Mouse (Mus musculus): ENCODE results near the gene Dab1. TPM values are rescaled to one million over a fixed set of nuclear protein-coding genes. Genes with fewer than 3 reads are reported as not detected.

Gene Dab1
- polyA plus RNA-seq, 1 experiment = not detected

GRCm38 (mm10) chr4:104539047-104539446, 919.9 kb downstream of the Dab1 start:
- WGBS = 80% methylated on average over 2 of the region's 2 CpGs
- no peaks in the 10 kb centered on the region for H3K4me1 ChIP-seq (ENCODE audit: control insufficient read depth, insufficient read depth, low read length)
- H3K4me3 ChIP-seq (ENCODE audit: insufficient read depth, low read depth, low read length) = no peak overlapping the region
- no peak for TF ChIP-seq CTCF (IDR thresholded peaks at IDR 0.05; ENCODE audit: insufficient read depth, low read depth, low read length)
- H3K27ac ChIP-seq (ENCODE audit: insufficient read depth, low read depth, low read length) = no peak overlapping the region

- WGBS = 63% methylated on average over 5 of the region's 5 CpGs
- no peak overlapping the region for H3K4me3 ChIP-seq (ENCODE audit: insufficient read depth, low read depth, low read length)
- TF ChIP-seq POLR2A (IDR thresholded peaks at IDR 0.05; ENCODE audit: insufficient read depth, low read depth, low read length) = no peak
- no peak for TF ChIP-seq CTCF (IDR thresholded peaks at IDR 0.05; ENCODE audit: insufficient read depth, low read depth, low read length)
- no peaks in the 10 kb centered on the region for H3K4me1 ChIP-seq (ENCODE audit: control insufficient read depth, insufficient read depth, low read length)
- no peak overlapping the region for H3K27ac ChIP-seq (ENCODE audit: insufficient read depth, low read depth, low read length)
Observed at GRCm38 (mm10) chr4:104547091-104547490, 927.9 kb downstream of the Dab1 start.

GRCm38 (mm10) chr4:104548287-104548686, 929.1 kb downstream of the Dab1 start:
- TF ChIP-seq CTCF (IDR thresholded peaks at IDR 0.05; ENCODE audit: insufficient read depth, low read depth, low read length) (no peak), POLR2A (IDR thresholded peaks at IDR 0.05; ENCODE audit: insufficient read depth, low read depth, low read length) (no peak)
- no peak overlapping the region for H3K4me3 ChIP-seq (ENCODE audit: insufficient read depth, low read depth, low read length)
- H3K4me1 ChIP-seq (ENCODE audit: control insufficient read depth, insufficient read depth, low read length) = peaks cover under 1% of the 10 kb centered on the region; the same call in 1 of the 2 replicates
- WGBS = 100% methylated on average over 1 of the region's 1 CpGs
- no peak overlapping the region for H3K27ac ChIP-seq (ENCODE audit: insufficient read depth, low read depth, low read length)

GRCm38 (mm10) chr4:104550581-104551205, 931.5 kb downstream of the Dab1 start:
- 79% methylated on average over 4 of the region's 4 CpGs for WGBS
- Histone ChIP-seq H3K27ac (ENCODE audit: insufficient read depth, low read depth, low read length) (no peak overlapping the region), H3K4me1 (ENCODE audit: control insufficient read depth, insufficient read depth, low read length) (peaks cover 6% of the 10 kb centered on the region), H3K4me3 (ENCODE audit: insufficient read depth, low read depth, low read length) (no peak overlapping the region)
- TF ChIP-seq POLR2A (IDR thresholded peaks at IDR 0.05; ENCODE audit: insufficient read depth, low read depth, low read length) (no peak), CTCF (IDR thresholded peaks at IDR 0.05; ENCODE audit: insufficient read depth, low read depth, low read length) (no peak)

GRCm38 (mm10) chr4:104551390-104552070, 932.4 kb downstream of the Dab1 start:
- peaks cover 6% of the 10 kb centered on the region for H3K4me1 ChIP-seq (ENCODE audit: control insufficient read depth, insufficient read depth, low read length)
- WGBS = 91% methylated on average over 17 of the region's 17 CpGs
- no peak overlapping the region for H3K27ac ChIP-seq (ENCODE audit: insufficient read depth, low read depth, low read length)
- TF ChIP-seq CTCF (IDR thresholded peaks at IDR 0.05; ENCODE audit: insufficient read depth, low read depth, low read length) = no peak
- no peak for TF ChIP-seq POLR2A (IDR thresholded peaks at IDR 0.05; ENCODE audit: insufficient read depth, low read depth, low read length)
- no peak overlapping the region for H3K4me3 ChIP-seq (ENCODE audit: insufficient read depth, low read depth, low read length)

- no peak overlapping the region for H3K27ac ChIP-seq (ENCODE audit: insufficient read depth, low read depth, low read length)
- TF ChIP-seq POLR2A (IDR thresholded peaks at IDR 0.05; ENCODE audit: insufficient read depth, low read depth, low read length) = no peak
- no peak for TF ChIP-seq CTCF (IDR thresholded peaks at IDR 0.05; ENCODE audit: insufficient read depth, low read depth, low read length)
- H3K4me3 ChIP-seq (ENCODE audit: insufficient read depth, low read depth, low read length) = no peak overlapping the region
- peaks cover 9% of the 10 kb centered on the region for H3K4me1 ChIP-seq (ENCODE audit: control insufficient read depth, insufficient read depth, low read length)
- WGBS = 81% methylated on average over 2 of the region's 2 CpGs
Observed at GRCm38 (mm10) chr4:104555408-104555807, 936.2 kb downstream of the Dab1 start.

GRCm38 (mm10) chr4:104563512-104563911, 944.4 kb downstream of the Dab1 start:
- Histone ChIP-seq H3K4me1 (ENCODE audit: control insufficient read depth, insufficient read depth, low read length) (peaks cover 3% of the 10 kb centered on the region), H3K27ac (ENCODE audit: insufficient read depth, low read depth, low read length) (peak overlapping the region; percentile 50; the same call in 1 of the 2 replicates), H3K4me3 (ENCODE audit: insufficient read depth, low read depth, low read length) (no peak overlapping the region)
- TF ChIP-seq CTCF (IDR thresholded peaks at IDR 0.05; ENCODE audit: insufficient read depth, low read depth, low read length) = no peak
- no peak for TF ChIP-seq POLR2A (IDR thresholded peaks at IDR 0.05; ENCODE audit: insufficient read depth, low read depth, low read length)
- 46% methylated on average over 5 of the region's 5 CpGs for WGBS

- Histone ChIP-seq H3K4me3 (ENCODE audit: insufficient read depth, low read depth, low read length) (no peak overlapping the region), H3K27ac (ENCODE audit: insufficient read depth, low read depth, low read length) (no peak overlapping the region), H3K4me1 (ENCODE audit: control insufficient read depth, insufficient read depth, low read length) (no peaks in the 10 kb centered on the region)
- 83% methylated on average over 4 of the region's 4 CpGs for WGBS
- no peak for TF ChIP-seq POLR2A (IDR thresholded peaks at IDR 0.05; ENCODE audit: insufficient read depth, low read depth, low read length)
- TF ChIP-seq CTCF (IDR thresholded peaks at IDR 0.05; ENCODE audit: insufficient read depth, low read depth, low read length) = no peak
Observed at GRCm38 (mm10) chr4:104570523-104570922, 951.4 kb downstream of the Dab1 start.

GRCm38 (mm10) chr4:104572440-104572839, 953.3 kb downstream of the Dab1 start:
- WGBS = 75% methylated on average over 8 of the region's 8 CpGs

More at GRCm38 (mm10) chr4:104572440-104572839, 953.3 kb downstream of the Dab1 start:
- Histone ChIP-seq H3K27ac (ENCODE audit: insufficient read depth, low read depth, low read length) (no peak overlapping the region), H3K4me3 (ENCODE audit: insufficient read depth, low read depth, low read length) (no peak overlapping the region), H3K4me1 (ENCODE audit: control insufficient read depth, insufficient read depth, low read length) (no peaks in the 10 kb centered on the region)
- no peak for TF ChIP-seq POLR2A (IDR thresholded peaks at IDR 0.05; ENCODE audit: insufficient read depth, low read depth, low read length)
- TF ChIP-seq CTCF (IDR thresholded peaks at IDR 0.05; ENCODE audit: insufficient read depth, low read depth, low read length) = no peak

All from olfactory bulb, adult 2 months (tissue).